In genomic region chr2:180597490-180597889, GRCm38 (mm10) we compare ENCODE assay signal across 12 mouse cellular contexts. TPM values are rescaled to one million over a fixed set of nuclear protein-coding genes. Genes with fewer than 3 reads are reported as not detected.
DNase-seq lines count a peak whose midpoint lies in the region; ATAC-seq lines count a peak whose summit lies in the region.
"Had no signal": no experiment of that assay in that cellular context is flagged by ENCODE, and none has a peak within 500 bp of the region (broad histone marks: within the 10 kb centered on the region; RNA-seq: fewer than 3 reads in every experiment).

Col9a3 (plus strand) TSS chr2:180597790.

- H3K4me2 ChIP-seq in embryonic facial prominence, embryonic 12.5 days (replicated peaks): peak within 1 kb of the TSS; percentile 63
- peak within 1 kb of the TSS; percentile 60 for H3K4me2 ChIP-seq in hindbrain, embryonic 12.5 days (replicated peaks)
- peak within 1 kb of the TSS; percentile 63 for H3K4me2 ChIP-seq in midbrain, embryonic 14.5 days (ENCODE audit: low read length)

- peaks cover 38% of the 10 kb centered on the region for H3K27me3 ChIP-seq in embryonic facial prominence, embryonic 12.5 days
- peaks cover 31% of the 10 kb centered on the region for H3K27me3 ChIP-seq in hindbrain, embryonic 12.5 days
- H3K27me3 ChIP-seq in midbrain, embryonic 14.5 days (ENCODE audit: control insufficient read depth, insufficient read depth, low read length): no peaks in the 10 kb centered on the region
- H3K27me3 ChIP-seq: Patski had no signal

- peak within 1 kb of the TSS; percentile 55 for H3K27ac ChIP-seq in embryonic facial prominence, embryonic 12.5 days
- H3K27ac ChIP-seq in hindbrain, embryonic 12.5 days: peak within 1 kb of the TSS; percentile 64
- 0 out of 2 replicates have a peak within 1 kb of the TSS, but pooled peaks have one; percentile 26 for H3K27ac ChIP-seq in midbrain, embryonic 14.5 days (replicated peaks; ENCODE audit: low read depth, low read length)

- no peak for ATAC-seq in embryonic facial prominence, embryonic 12.5 days (ENCODE audit: insufficient number of reproducible peaks, insufficient read depth, low FRiP score, low TSS enrichment)
- no peak for ATAC-seq in hindbrain, embryonic 12.5 days (ENCODE audit: low FRiP score)
- no peak for ATAC-seq in midbrain, embryonic 14.5 days (ENCODE audit: low FRiP score, low TSS enrichment)
- ATAC-seq in erythroblast, adult 5-6 weeks (replicated peaks; ENCODE audit: low FRiP score, poor library complexity, severe bottlenecking): no peak
- ATAC-seq: Patski had no signal

- peaks cover 34% of the 10 kb centered on the region for H3K36me3 ChIP-seq in embryonic facial prominence, embryonic 12.5 days
- H3K36me3 ChIP-seq in hindbrain, embryonic 12.5 days: peaks cover 32% of the 10 kb centered on the region
- peaks cover 34% of the 10 kb centered on the region for H3K36me3 ChIP-seq in midbrain, embryonic 14.5 days (ENCODE audit: control insufficient read depth, insufficient read depth, low read length)

- DNase-seq in layer of hippocampus, postnatal 14 days (ENCODE audit: low spot score in 2 of 2): no peak
- no peak for DNase-seq in layer of hippocampus, adult 9-10 months (ENCODE audit: low spot score)
- no peak for DNase-seq in midbrain, embryonic 14.5 days
- DNase-seq in natural killer cell, adult 2 months (ENCODE audit: low spot score in 2 of 2): no peak
- DNase-seq in cerebellum, adult 18-20 months: no peak
- DNase-seq: cerebellum, adult 9-10 months; thymus, adult 18-20 months had no signal

- peak within 1 kb of the TSS; percentile 37 for H3K4me3 ChIP-seq in embryonic facial prominence, embryonic 12.5 days
- peak within 1 kb of the TSS; percentile 40 for H3K4me3 ChIP-seq in hindbrain, embryonic 12.5 days
- peak within 1 kb of the TSS; percentile 28 for H3K4me3 ChIP-seq in midbrain, embryonic 14.5 days (replicated peaks; ENCODE audit: low read depth, low read length)
- H3K4me3 ChIP-seq: myocyte had no signal

- no peaks in the 10 kb centered on the region for H3K9me3 ChIP-seq in embryonic facial prominence, embryonic 12.5 days
- H3K9me3 ChIP-seq in hindbrain, embryonic 12.5 days (replicated peaks): no peaks in the 10 kb centered on the region
- no peaks in the 10 kb centered on the region for H3K9me3 ChIP-seq in midbrain, embryonic 14.5 days (ENCODE audit: control insufficient read depth, low read length)

- peaks cover 22% of the 10 kb centered on the region for H3K4me1 ChIP-seq in embryonic facial prominence, embryonic 12.5 days
- H3K4me1 ChIP-seq in hindbrain, embryonic 12.5 days: peaks cover 25% of the 10 kb centered on the region
- H3K4me1 ChIP-seq in midbrain, embryonic 14.5 days (ENCODE audit: control insufficient read depth, insufficient read depth, low read length): peaks cover 19% of the 10 kb centered on the region; the same call in 1 of the 2 replicates

- WGBS in embryonic facial prominence, embryonic 12.5 days: 43% methylated on average over 4 of the region's 4 CpGs
- WGBS in hindbrain, embryonic 12.5 days: 36% methylated on average over 4 of the region's 4 CpGs
- WGBS in midbrain, embryonic 14.5 days: 46% methylated on average over 4 of the region's 4 CpGs

- H3K9ac ChIP-seq in embryonic facial prominence, embryonic 12.5 days: peak within 1 kb of the TSS; percentile 51
- H3K9ac ChIP-seq in hindbrain, embryonic 12.5 days: peak within 1 kb of the TSS; percentile 55
- peak within 1 kb of the TSS; percentile 47; the same call in 1 of the 2 replicates for H3K9ac ChIP-seq in midbrain, embryonic 14.5 days (replicated peaks; ENCODE audit: low read length)

RNA-seq across cellular contexts. Expression of gene Col9a3, which starts in this region (rescaled TPM):
- 10 to 100 TPM; 33.3 to 56.0 TPM for total RNA-seq in layer of hippocampus, postnatal 14 days (2021)
- polyA plus RNA-seq in embryonic facial prominence, embryonic 12.5 days (2016; fragmentation: Nextera tagmentation; extraction: Ambion mirVana): 124 and 159 TPM in 2 replicates
- 171 and 195 TPM in 2 replicates for polyA plus RNA-seq in hindbrain, embryonic 12.5 days (2016; fragmentation: Nextera tagmentation; extraction: Ambion mirVana)
- polyA plus RNA-seq in midbrain, embryonic 14.5 days (2014; fragmentation: Nextera tagmentation; extraction: Ambion mirVana): 26.6 and 27.7 TPM in 2 replicates
- not detected in 2 replicates for total RNA-seq in erythroblast, adult 5-6 weeks (2015; ENCODE audit: low replicate concordance)
- total RNA-seq in erythroblast, adult 5-6 weeks (2017; ENCODE audit: low replicate concordance): 0.94 and 2.2 TPM in 2 replicates

Comparison
In these comparisons a context has a peak if more than half of its experiments do, and no peak if none do; other contexts are left out.
1. RNA of gene Col9a3 (total RNA-seq): 33.3 to 56.0 TPM in layer of hippocampus, postnatal 14 days; 0.94 to 2.2 TPM in erythroblast, adult 5-6 weeks; every median in the first group is over 10 times any median in the second.
2. Peak in every context shown above with its lines, with median percentiles within 50 percentile points of each other: H3K27ac ChIP-seq, H3K4me2 ChIP-seq, H3K4me3 ChIP-seq and H3K9ac ChIP-seq.